11 mouse cellular contexts compared by ENCODE assay signal in the genomic region with DNA sequence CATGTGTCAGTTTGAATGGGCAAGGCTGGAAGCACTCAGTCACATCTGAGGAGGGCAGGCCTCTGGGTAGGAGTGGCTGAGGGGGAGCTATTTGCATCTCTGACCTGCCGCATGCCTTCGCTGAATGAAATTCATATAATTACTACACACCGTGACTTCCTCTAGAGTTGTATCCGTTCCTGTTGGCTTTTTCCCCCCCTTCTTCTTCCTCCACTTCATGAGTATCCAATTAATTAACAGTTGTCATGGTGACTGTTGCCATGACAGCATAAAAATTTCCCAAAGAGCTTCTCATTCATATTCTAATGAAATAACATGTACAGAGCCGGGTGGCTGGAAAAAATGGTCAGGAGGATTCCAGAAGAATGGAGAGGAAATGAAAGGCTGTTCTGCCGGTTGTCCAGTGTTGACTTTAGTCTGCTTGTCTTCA.
A peak's percentile ranks its signal among the peaks of the same experiment; 100 is the strongest.
DNase-seq lines count a peak whose midpoint lies in the region; ATAC-seq and TF ChIP-seq lines count a peak whose summit lies in the region.
"Had no signal": no experiment of that assay in that cellular context is flagged by ENCODE, and none has a peak within 500 bp of the region (broad histone marks: within the 10 kb centered on the region; RNA-seq: fewer than 3 reads in every experiment).

No protein-coding gene starts in this region.

- DNase-seq in midbrain, embryonic 11.5 days (ENCODE audit: low spot score, missing footprints) = peak; percentile 94
- no peak for DNase-seq in midbrain, embryonic 10.5 days (ENCODE audit: low spot score)
- DNase-seq in left cerebral cortex, postnatal 25 days (ENCODE audit: low spot score in 2 of 2) = peak; percentile 80 to 81
- peak; percentile 49 for DNase-seq in right cerebral cortex, postnatal 4 days
- no peak for DNase-seq in thymus, postnatal 0 days (ENCODE audit: low spot score)
- DNase-seq in stomach, postnatal 0 days (ENCODE audit: low spot score) = no peak
- DNase-seq in urinary bladder, adult 2 months (ENCODE audit: low spot score) = no peak
- DNase-seq: cerebellum, adult 8-10 months had no signal

- no peak for TF ChIP-seq CTCF in stomach, postnatal 0 days (IDR thresholded peaks at IDR 0.05; ENCODE audit: low read depth)

- intact Hi-C loops in left cerebral cortex, postnatal 25 days (cut with DNase I) = no loop called here

- no peaks in the 10 kb centered on the region for H3K27me3 ChIP-seq in midbrain, embryonic 11.5 days (ENCODE audit: control insufficient read depth, insufficient read depth, low read length)
- peaks cover 16% of the 10 kb centered on the region; the same call in 1 of the 2 replicates for H3K27me3 ChIP-seq in midbrain, embryonic 10.5 days (ENCODE audit: low read depth, poor library complexity, severe bottlenecking)
- H3K27me3 ChIP-seq in hindbrain, embryonic 15.5 days = no peaks in the 10 kb centered on the region
- H3K27me3 ChIP-seq in stomach, postnatal 0 days (ENCODE audit: control insufficient read depth, insufficient read depth, low read length) = no peaks in the 10 kb centered on the region

- H3K9ac ChIP-seq in midbrain, embryonic 11.5 days (ENCODE audit: low read length) = no peak overlapping the region
- no peak overlapping the region for H3K9ac ChIP-seq in hindbrain, embryonic 15.5 days
- no peak overlapping the region for H3K9ac ChIP-seq in stomach, postnatal 0 days (ENCODE audit: low read length)
- H3K9ac ChIP-seq: liver, embryonic 14.5 days had no signal

- no peak overlapping the region for H3K4me3 ChIP-seq in midbrain, embryonic 11.5 days (ENCODE audit: low read depth, low read length)
- no peak overlapping the region for H3K4me3 ChIP-seq in midbrain, embryonic 10.5 days
- H3K4me3 ChIP-seq in hindbrain, embryonic 15.5 days = no peak overlapping the region
- H3K4me3 ChIP-seq in stomach, postnatal 0 days (ENCODE audit: low read depth, low read length) = no peak overlapping the region

- peak; percentile 87 for ATAC-seq in midbrain, embryonic 11.5 days (ENCODE audit: low FRiP score)
- peak; percentile 86 for ATAC-seq in hindbrain, embryonic 15.5 days (ENCODE audit: low FRiP score, low read depth)
- ATAC-seq in stomach, postnatal 0 days (ENCODE audit: low FRiP score, low TSS enrichment) = no peak

- no peaks in the 10 kb centered on the region for H3K9me3 ChIP-seq in midbrain, embryonic 11.5 days (ENCODE audit: control insufficient read depth, low read length)
- no peaks in the 10 kb centered on the region for H3K9me3 ChIP-seq in midbrain, embryonic 10.5 days (replicated peaks)
- H3K9me3 ChIP-seq in hindbrain, embryonic 15.5 days = no peaks in the 10 kb centered on the region
- H3K9me3 ChIP-seq in stomach, postnatal 0 days (ENCODE audit: control insufficient read depth, low read length) = no peaks in the 10 kb centered on the region

- no peak overlapping the region for H3K27ac ChIP-seq in midbrain, embryonic 11.5 days (ENCODE audit: low read depth, low read length)
- no peak overlapping the region for H3K27ac ChIP-seq in midbrain, embryonic 10.5 days (replicated peaks)
- H3K27ac ChIP-seq in hindbrain, embryonic 15.5 days (replicated peaks) = peak overlapping the region; percentile 74
- H3K27ac ChIP-seq in stomach, postnatal 0 days (replicated peaks) = no peak overlapping the region
- H3K27ac ChIP-seq: liver, embryonic 14.5 days had no signal

- H3K36me3 ChIP-seq in midbrain, embryonic 11.5 days (ENCODE audit: control insufficient read depth, insufficient read depth, low read length) = no peaks in the 10 kb centered on the region
- H3K36me3 ChIP-seq in midbrain, embryonic 10.5 days = no peaks in the 10 kb centered on the region
- no peaks in the 10 kb centered on the region for H3K36me3 ChIP-seq in hindbrain, embryonic 15.5 days
- no peaks in the 10 kb centered on the region for H3K36me3 ChIP-seq in stomach, postnatal 0 days (ENCODE audit: control insufficient read depth, insufficient read depth, low read length)
- H3K36me3 ChIP-seq: G1E had no signal

- WGBS in midbrain, embryonic 11.5 days = 20% methylated on average over 6 of the region's 6 CpGs
- WGBS in midbrain, embryonic 10.5 days = 44% methylated on average over 6 of the region's 6 CpGs
- WGBS in hindbrain, embryonic 15.5 days = 9% methylated on average over 6 of the region's 6 CpGs
- 51% methylated on average over 6 of the region's 6 CpGs for WGBS in stomach, postnatal 0 days

- H3K4me2 ChIP-seq in midbrain, embryonic 11.5 days = no peak overlapping the region
- H3K4me2 ChIP-seq in hindbrain, embryonic 15.5 days = peak overlapping the region; percentile 18; the same call in 1 of the 2 replicates
- no peak overlapping the region for H3K4me2 ChIP-seq in stomach, postnatal 0 days (replicated peaks; ENCODE audit: low read depth)

- peaks cover 16% of the 10 kb centered on the region; the same call in 1 of the 2 replicates for H3K4me1 ChIP-seq in midbrain, embryonic 11.5 days (ENCODE audit: control insufficient read depth, insufficient read depth, low read length)
- peaks cover 30% of the 10 kb centered on the region for H3K4me1 ChIP-seq in midbrain, embryonic 10.5 days
- peaks cover 47% of the 10 kb centered on the region for H3K4me1 ChIP-seq in hindbrain, embryonic 15.5 days (replicated peaks)
- H3K4me1 ChIP-seq in stomach, postnatal 0 days (replicated peaks; ENCODE audit: control insufficient read depth, insufficient read depth) = no peaks in the 10 kb centered on the region

- no peak for TF ChIP-seq EP300 in stomach, postnatal 0 days (optimal IDR thresholded peaks at IDR 0.05)

Comparison
In these comparisons a context has a peak if more than half of its experiments do, and no peak if none do; other contexts are left out.
1. DNase-seq: peak in midbrain, embryonic 11.5 days (single experiment), left cerebral cortex, postnatal 25 days (2 of 2) and right cerebral cortex, postnatal 4 days (single experiment); none in midbrain, embryonic 10.5 days (single experiment), thymus, postnatal 0 days (single experiment), stomach, postnatal 0 days (single experiment) and urinary bladder, adult 2 months (single experiment).